Mouse (Mus musculus) thymus, postnatal 36 days (tissue): ENCODE results near the gene Calhm3.

Experiments
- DNase-seq, 2 experiments: peaks; one replicate each; pipeline ENCODE4 v3.0.0; 2022; ENCODE audit warnings: mixed read lengths in 2 of 2

Calhm3 gene

GRCm38 (mm10) chr19:47104641-47105271 lies 52.8 kb downstream of the Calhm3 start:
- no peak for DNase-seq
